Mouse (Mus musculus): ENCODE measurements around the gene Ccr8. TPM values are rescaled to one million over a fixed set of nuclear protein-coding genes. Genes with fewer than 3 reads are reported as not detected.
A peak's percentile ranks its signal among the peaks of the same experiment; 100 is the strongest.
"Not testable (repeated sequence)": the region's sequence is repeated elsewhere in the genome, so short reads cannot be mapped to it uniquely, and the experiment has no call there.

Ccr8 gene
- polyA plus RNA-seq, 1 experiment from 2014 or later: 0.79 TPM

DNA sequence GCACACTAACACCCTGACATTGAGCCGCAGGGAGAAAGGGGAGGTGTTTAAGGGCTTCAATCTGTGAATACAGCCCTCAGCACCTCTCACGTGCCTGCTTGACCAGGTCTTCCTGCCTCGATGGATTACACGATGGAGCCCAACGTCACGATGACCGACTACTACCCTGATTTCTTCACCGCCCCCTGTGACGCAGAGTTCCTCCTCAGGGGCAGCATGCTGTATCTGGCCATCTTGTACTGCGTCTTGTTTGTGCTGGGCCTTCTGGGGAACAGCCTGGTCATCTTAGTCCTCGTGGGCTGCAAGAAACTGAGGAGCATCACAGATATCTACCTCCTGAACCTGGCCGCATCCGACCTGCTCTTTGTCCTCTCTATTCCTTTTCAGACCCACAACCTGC lies 1.8 kb downstream of the Ccr8 start:
- H3K4me2 ChIP-seq: no peak overlapping the region
- H3K4me3 ChIP-seq: no peak overlapping the region
- ATAC-seq (ENCODE audit: borderline replicate concordance, extremely low read depth, low FRiP score, low TSS enrichment): no peak
- no peak overlapping the region for H3K9ac ChIP-seq
- no peaks in the 10 kb centered on the region for H3K36me3 ChIP-seq
- H3K27me3 ChIP-seq: no peaks in the 10 kb centered on the region
- no peaks in the 10 kb centered on the region for H3K9me3 ChIP-seq
- H3K4me1 ChIP-seq: no peaks in the 10 kb centered on the region
- WGBS: 86% methylated on average over 13 of the region's 13 CpGs
- H3K27ac ChIP-seq: no peak overlapping the region

DNA sequence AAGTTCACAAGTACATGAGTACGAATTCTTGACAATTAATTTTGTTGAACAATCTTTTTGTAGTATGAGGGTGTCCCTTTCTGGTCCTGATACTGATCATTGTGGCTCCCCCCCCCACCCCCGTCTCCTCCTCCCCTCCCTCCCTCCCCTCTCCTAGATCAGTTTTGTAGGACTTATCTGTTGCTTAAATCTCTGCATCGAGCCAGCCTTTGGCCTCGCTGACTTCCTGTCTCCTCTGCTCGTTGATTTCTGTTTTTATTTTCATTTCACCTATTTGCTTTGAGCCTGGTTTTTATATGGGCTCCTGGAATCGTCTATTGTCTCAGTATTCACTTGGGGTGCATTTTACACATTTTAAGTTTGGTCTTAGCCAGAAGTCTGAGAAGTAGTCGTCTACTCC lies 4.0 kb downstream of the Ccr8 start:
- Histone ChIP-seq H3K4me2 (no peak overlapping the region), H3K9ac (no peak overlapping the region), H3K4me1 (no peaks in the 10 kb centered on the region), H3K9me3 (no peaks in the 10 kb centered on the region), H3K36me3 (no peaks in the 10 kb centered on the region), H3K4me3 (no peak overlapping the region), H3K27me3 (no peaks in the 10 kb centered on the region), H3K27ac (no peak overlapping the region)
- ATAC-seq (ENCODE audit: borderline replicate concordance, extremely low read depth, low FRiP score, low TSS enrichment): no peak
- whole genome bisulfite sequencing: 51% methylated on average over 7 of the region's 7 CpGs

GRCm38 (mm10) chr9:120098682-120099081 lies 6.8 kb downstream of the Ccr8 start:
- Histone ChIP-seq H3K4me2 (no peak overlapping the region), H3K9me3 (0 out of 2 replicates have a peak, but pooled peaks cover 6% of the 10 kb centered on the region), H3K27me3 (no peaks in the 10 kb centered on the region), H3K36me3 (no peaks in the 10 kb centered on the region), H3K27ac (no peak overlapping the region), H3K4me1 (no peaks in the 10 kb centered on the region), H3K4me3 (no peak overlapping the region), H3K9ac (no peak overlapping the region)
- WGBS: 16% methylated on average over 7 of the region's 7 CpGs
- ATAC-seq (ENCODE audit: borderline replicate concordance, extremely low read depth, low FRiP score, low TSS enrichment): no peak; the same call in 1 of the 2 replicates

DNA sequence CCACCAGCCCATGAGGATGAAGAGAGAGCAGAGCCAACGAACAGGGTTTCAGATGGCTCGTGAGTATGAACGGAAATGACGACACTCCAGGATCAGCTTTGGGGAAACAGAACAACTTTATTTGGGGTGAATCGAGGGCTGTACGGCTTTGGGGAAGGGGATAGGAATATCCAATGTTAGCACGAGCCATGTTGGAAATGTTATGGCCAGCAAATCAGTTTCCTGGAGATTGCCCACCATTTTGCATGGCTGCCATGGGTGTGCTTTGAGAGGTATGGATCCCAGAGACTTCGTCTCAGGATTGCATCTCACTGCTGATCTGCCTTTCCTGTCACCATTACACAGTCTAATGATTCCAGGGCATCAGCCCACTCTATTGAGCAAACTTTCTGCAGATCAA lies 7.4 kb downstream of the Ccr8 start:
- Histone ChIP-seq H3K9ac (no peak overlapping the region), H3K27me3 (no peaks in the 10 kb centered on the region), H3K4me2 (no peak overlapping the region), H3K4me1 (no peaks in the 10 kb centered on the region), H3K36me3 (no peaks in the 10 kb centered on the region), H3K27ac (no peak overlapping the region), H3K4me3 (no peak overlapping the region), H3K9me3 (0 out of 2 replicates have a peak, but pooled peaks cover 8% of the 10 kb centered on the region)
- 83% methylated on average over 8 of the region's 8 CpGs for WGBS
- ATAC-seq (ENCODE audit: borderline replicate concordance, extremely low read depth, low FRiP score, low TSS enrichment): no peak

DNA sequence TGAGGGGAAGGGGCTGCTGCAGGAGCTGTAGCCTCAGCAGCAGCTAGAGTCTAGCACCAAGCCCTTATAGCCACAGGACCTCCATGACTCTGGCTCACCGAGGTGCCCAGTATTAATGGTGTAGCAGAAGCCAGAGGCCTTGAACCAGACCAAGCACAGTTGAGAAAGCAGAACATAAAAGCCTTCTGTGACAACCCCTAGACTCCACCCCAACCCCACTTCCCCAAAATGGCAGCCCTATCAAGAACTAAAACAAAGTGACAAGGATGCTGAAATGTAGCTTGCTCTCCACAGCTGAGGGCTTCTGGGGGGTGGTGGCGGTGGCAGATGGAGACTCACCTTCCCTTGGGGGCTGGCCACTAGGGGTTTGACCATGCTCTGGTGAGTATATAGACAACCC lies 9.3 kb downstream of the Ccr8 start:
- H3K27me3 ChIP-seq: no peaks in the 10 kb centered on the region
- H3K36me3 ChIP-seq: no peaks in the 10 kb centered on the region
- no peak overlapping the region for H3K9ac ChIP-seq
- no peak overlapping the region for H3K4me2 ChIP-seq
- no peak for ATAC-seq (ENCODE audit: borderline replicate concordance, extremely low read depth, low FRiP score, low TSS enrichment)
- no peak overlapping the region for H3K27ac ChIP-seq
- H3K9me3 ChIP-seq: 0 out of 2 replicates have a peak, but pooled peaks cover 9% of the 10 kb centered on the region
- H3K4me1 ChIP-seq: no peaks in the 10 kb centered on the region
- no peak overlapping the region for H3K4me3 ChIP-seq
- 88% methylated on average over 2 of the region's 2 CpGs for WGBS

- not testable (repeated sequence) for H3K9ac ChIP-seq; H3K36me3 ChIP-seq; H3K27ac ChIP-seq; H3K4me2 ChIP-seq; H3K27me3 ChIP-seq; H3K4me1 ChIP-seq; ATAC-seq (ENCODE audit: borderline replicate concordance, extremely low read depth, low FRiP score, low TSS enrichment); H3K9me3 ChIP-seq; H3K4me3 ChIP-seq
- 90% methylated on average over 12 of the region's 12 CpGs for WGBS
These were observed 17.0 kb downstream of the Ccr8 start for GRCm38 (mm10) chr9:120108953-120109352.

- peak; percentile 98 for ATAC-seq (ENCODE audit: borderline replicate concordance, extremely low read depth, low FRiP score, low TSS enrichment)
- WGBS: under 1% methylated on average over 62 of the region's 62 CpGs
- Histone ChIP-seq H3K36me3 (no peaks in the 10 kb centered on the region), H3K4me1 (peaks cover 6% of the 10 kb centered on the region), H3K27me3 (no peaks in the 10 kb centered on the region), H3K9me3 (no peaks in the 10 kb centered on the region), H3K9ac (peak within 1 kb of the TSS; percentile 75), H3K4me3 (peak within 1 kb of the TSS; percentile 95), H3K4me2 (peak within 1 kb of the TSS; percentile 59), H3K27ac (peak within 1 kb of the TSS; percentile 97)
These were observed 18.5 kb downstream of the Ccr8 start, which contains the start of gene Slc25a38 for GRCm38 (mm10) chr9:120110211-120111018. TSS of gene Slc25a38 (plus strand) at chr9:120110374.

DNA sequence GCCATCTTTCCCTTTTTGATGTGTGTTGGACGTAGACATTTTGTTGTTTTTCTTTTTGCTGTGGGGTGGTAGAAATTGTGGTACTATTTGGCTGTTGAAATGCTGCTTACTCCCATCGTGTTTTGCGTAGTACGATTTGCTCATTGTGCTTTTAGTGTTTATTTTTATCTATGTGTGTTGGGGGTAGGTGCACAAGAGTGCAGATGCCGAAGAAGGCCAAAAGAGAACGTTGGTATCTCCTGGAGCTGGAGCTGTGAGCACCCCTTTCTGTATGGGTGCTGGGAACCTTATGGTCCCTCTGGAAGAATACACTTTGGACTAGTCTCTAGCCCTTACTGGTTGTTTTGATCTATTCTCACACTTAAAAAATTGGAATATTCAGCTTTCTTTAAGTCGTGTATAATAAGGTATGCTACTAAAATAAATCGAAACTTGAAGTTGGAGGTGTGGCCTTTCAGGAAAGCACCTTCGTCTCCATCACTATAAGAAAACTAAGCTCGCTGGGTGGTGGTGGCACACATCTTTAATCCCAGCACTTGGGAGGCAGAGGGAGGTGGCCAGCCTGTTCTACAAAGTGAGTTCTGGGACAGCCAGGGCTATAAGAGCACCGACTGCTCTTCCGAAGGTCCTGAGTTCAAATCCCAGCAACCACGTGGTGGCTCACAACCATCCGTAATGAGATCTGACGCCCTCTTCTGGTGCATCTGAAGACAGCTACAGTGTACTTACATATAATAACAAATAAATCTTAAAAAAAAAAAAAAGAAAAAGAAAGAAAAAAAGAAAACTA lies 19.4 kb downstream of the Ccr8 start:
- Histone ChIP-seq H3K4me1 (peaks cover 6% of the 10 kb centered on the region), H3K4me3 (peak overlapping the region; percentile 95), H3K4me2 (peak overlapping the region; percentile 59), H3K9me3 (no peaks in the 10 kb centered on the region), H3K9ac (peak overlapping the region; percentile 75; the same call in 1 of the 2 replicates), H3K27me3 (no peaks in the 10 kb centered on the region), H3K36me3 (no peaks in the 10 kb centered on the region), H3K27ac (peak overlapping the region; percentile 97)
- no peak for ATAC-seq (ENCODE audit: borderline replicate concordance, extremely low read depth, low FRiP score, low TSS enrichment)
- 65% methylated on average over 15 of the region's 15 CpGs for WGBS

DNA sequence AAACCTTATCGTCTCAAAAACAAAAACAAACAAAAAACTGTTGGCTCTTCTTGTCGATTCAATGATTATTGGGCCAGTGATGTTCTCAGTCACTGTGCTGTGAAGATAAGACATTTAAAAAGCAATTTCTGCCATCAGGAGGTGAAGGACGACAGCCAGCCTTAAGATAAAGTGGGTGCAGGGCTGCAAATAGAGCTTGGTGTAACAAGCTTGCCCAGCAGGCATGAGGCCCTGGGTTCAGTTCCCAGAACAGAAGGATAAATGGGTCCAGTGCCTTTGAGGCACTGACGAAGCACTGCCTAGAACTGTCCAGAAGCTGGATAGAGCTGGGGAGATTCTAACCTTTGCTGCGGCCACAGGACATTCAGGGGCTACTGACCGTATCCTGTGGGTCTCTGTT lies 20.6 kb downstream of the Ccr8 start:
- Histone ChIP-seq H3K9me3 (no peaks in the 10 kb centered on the region), H3K4me1 (peaks cover 6% of the 10 kb centered on the region), H3K4me2 (no peak overlapping the region), H3K27me3 (no peaks in the 10 kb centered on the region), H3K4me3 (no peak overlapping the region), H3K9ac (no peak overlapping the region), H3K36me3 (peaks cover 4% of the 10 kb centered on the region), H3K27ac (no peak overlapping the region)
- 85% methylated on average over 6 of the region's 6 CpGs for WGBS
- no peak for ATAC-seq (ENCODE audit: borderline replicate concordance, extremely low read depth, low FRiP score, low TSS enrichment)

DNA sequence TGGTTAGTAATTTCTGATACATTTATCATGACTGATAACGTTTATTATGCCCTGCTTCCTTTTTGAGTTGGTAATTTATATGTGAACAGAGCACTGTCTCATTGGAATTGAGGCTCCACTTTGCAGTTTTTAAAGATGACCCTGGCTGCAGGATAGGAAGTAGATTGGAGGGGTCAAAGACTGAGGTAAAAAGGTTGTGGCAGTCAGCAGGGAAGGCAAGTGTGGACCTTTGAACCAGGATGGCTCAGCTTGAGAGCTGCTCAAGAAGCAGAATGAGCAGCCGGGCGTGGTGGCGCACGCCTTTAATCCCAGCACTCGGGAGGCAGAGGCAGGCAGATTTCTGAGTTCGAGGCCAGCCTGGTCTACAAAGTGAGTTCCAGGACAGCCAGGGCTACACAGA lies 21.5 kb downstream of the Ccr8 start:
- peaks cover 11% of the 10 kb centered on the region for H3K36me3 ChIP-seq
- WGBS: 88% methylated on average over 7 of the region's 7 CpGs
- H3K27ac ChIP-seq: no peak overlapping the region
- H3K9me3 ChIP-seq: no peaks in the 10 kb centered on the region
- H3K4me1 ChIP-seq: peaks cover 6% of the 10 kb centered on the region
- ATAC-seq (ENCODE audit: borderline replicate concordance, extremely low read depth, low FRiP score, low TSS enrichment): no peak
- H3K9ac ChIP-seq: no peak overlapping the region
- H3K4me3 ChIP-seq: no peak overlapping the region
- H3K4me2 ChIP-seq: no peak overlapping the region
- H3K27me3 ChIP-seq: no peaks in the 10 kb centered on the region

- 78% methylated on average over 17 of the region's 17 CpGs for WGBS
- H3K4me3 ChIP-seq: no peak overlapping the region
- H3K27ac ChIP-seq: no peak overlapping the region
- ATAC-seq (ENCODE audit: borderline replicate concordance, extremely low read depth, low FRiP score, low TSS enrichment): no peak
- H3K4me2 ChIP-seq: no peak overlapping the region
- H3K27me3 ChIP-seq: no peaks in the 10 kb centered on the region
- peaks cover 6% of the 10 kb centered on the region for H3K4me1 ChIP-seq
- H3K36me3 ChIP-seq: peaks cover 13% of the 10 kb centered on the region
- H3K9ac ChIP-seq: no peak overlapping the region
- no peaks in the 10 kb centered on the region for H3K9me3 ChIP-seq
These were observed 22.3 kb downstream of the Ccr8 start for GRCm38 (mm10) chr9:120114051-120114788.
